Mouse (Mus musculus): ENCODE data around the gene Bpifa3.
"Not testable (repeated sequence)": the region's sequence is repeated elsewhere in the genome, so short reads cannot be mapped to it uniquely, and the experiment has no call there.

The Bpifa3 gene

DNA sequence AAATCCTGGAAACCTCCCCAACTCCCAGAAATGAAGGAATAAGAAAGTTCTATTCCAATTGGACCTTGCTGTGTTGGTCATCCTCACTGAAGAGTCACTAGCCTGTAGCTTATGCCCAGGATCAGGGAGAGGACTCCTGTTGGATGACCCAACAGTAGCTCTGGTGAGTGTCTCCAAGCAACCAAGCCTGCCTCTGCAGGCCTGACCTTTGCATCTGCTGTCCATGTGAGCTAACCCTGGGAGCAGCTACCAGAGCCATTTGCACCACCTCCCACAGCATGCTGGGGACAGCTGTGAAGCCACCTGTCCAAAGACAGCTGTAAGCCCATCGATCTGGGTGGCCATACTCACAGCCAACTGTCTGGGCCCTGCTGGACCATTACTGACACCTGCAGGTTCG is at the start of gene Bpifa3:
Gene Bpifa3, plus strand, starts transcription at position 217 of the 400 bp plus-strand sequence.
- no peak for DNase-seq

DNA sequence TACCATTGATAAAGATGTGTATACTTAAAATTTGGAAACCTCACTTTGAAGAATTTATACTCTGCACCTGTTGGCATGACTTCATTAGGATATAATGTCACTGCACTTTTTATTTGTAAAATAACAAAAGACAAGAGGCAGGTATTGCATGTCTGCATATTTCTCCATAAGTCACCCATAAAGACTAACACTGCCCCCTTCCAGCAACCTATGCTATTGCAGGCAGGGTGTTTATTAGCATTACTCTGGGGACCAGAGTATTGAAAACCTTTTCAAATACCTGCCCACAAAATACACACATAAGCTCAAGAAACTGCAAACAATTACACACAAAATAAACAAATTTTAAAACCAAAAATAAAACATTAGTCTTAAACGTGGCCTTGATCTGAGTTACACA is 32.4 kb upstream of the Bpifa3 start:
- no peak for DNase-seq

DNA sequence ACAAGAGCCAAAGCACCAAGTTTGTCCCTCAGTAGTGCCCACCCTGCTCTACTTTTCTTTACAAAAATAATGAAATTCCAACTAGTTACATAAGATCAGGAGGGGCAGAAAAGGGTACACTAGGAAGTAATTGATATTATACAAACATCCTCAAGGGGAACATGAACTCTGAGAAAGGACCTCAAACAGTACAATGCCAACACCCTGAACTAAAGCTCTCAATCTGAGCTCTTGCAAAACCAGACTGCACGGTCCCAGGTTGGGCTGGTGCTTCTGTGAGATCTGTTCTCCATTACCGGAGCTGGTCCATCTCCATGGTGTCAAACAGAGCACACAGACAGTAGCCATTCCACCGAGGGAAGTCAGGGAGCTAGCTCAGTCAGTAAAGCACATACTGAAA is 12.8 kb upstream of the Bpifa3 start:
- no peak for DNase-seq

DNA sequence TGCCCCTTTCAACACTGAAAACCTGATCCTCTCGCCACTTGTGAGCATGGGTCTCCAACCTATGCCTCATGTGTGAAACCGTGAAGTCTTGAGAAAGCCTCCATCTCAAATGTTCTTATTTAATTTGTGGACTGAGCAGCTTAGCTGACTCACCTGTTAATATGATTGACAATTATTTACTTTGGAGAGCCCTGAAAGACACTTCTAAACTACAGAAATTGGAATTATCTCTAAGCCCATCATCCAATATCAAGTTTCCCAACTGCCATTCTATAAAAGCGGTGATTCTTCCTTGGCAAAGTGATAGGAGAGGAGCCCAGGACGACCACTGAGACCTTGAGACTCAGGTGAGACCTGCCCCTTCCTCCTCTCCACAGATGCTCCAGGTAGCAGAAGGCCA is 12.4 kb downstream of the Bpifa3 start, which contains the start of gene Bpifa1:
Gene Bpifa1, plus strand, starts transcription at position 301 of the 400 bp plus-strand sequence.
- DNase-seq, result no peak

DNA sequence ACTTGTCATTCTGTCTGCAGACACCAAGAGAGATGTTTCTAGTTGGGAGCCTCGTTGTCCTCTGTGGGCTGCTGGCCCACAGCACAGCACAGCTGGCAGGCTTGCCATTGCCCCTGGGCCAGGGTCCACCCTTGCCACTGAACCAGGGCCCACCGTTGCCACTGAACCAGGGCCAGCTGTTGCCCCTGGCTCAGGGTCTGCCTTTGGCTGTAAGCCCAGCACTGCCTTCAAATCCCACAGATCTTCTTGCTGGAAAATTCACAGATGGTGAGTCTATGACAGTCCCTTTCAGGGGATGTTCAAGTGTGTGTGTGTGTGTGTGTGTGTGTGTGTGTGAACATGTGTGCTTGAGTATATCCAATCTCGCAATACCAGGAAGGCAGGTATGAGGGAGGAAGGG is 13.6 kb downstream of the Bpifa3 start:
- DNase-seq, result no peak

DNA sequence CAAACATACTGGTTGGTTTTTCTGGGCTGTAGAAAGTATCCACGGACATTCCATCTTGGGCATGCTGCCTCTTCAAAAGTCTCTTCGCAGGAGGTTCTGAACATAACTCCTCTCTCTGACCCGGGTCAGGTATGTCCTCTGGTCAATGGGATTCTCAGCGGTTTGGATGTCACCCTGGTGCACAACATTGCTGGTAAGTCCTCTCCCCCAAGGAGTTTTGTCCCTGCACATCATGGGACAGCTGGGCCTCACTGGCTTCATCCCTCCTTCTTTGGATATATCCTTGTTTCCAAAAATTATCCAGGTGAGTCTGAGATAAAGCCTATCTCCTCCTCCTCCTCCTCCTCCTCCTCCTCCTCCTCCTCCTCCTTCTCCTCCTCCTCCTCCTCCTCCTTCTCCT is 17.4 kb downstream of the Bpifa3 start:
- DNase-seq, result no peak

DNA sequence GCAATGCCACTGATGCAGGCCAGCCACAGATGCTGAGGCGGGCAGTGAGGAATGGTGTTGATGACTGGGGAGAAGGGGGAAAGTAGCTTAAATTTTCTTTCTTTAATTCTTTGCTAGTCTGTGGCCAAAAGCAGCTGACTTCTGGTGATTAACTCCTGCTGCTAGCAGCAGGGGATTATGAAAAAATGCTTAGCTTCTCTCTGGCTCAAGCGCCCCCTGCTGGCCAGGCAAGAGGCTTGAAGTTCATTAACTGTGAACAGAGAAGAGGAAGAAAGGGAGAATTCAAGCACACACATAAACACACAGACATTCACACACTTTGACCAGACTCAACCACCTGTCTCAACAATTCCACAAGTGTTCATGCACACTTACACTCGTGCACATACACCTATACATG is 28.3 kb downstream of the Bpifa3 start:
- DNase-seq, result no peak

DNA sequence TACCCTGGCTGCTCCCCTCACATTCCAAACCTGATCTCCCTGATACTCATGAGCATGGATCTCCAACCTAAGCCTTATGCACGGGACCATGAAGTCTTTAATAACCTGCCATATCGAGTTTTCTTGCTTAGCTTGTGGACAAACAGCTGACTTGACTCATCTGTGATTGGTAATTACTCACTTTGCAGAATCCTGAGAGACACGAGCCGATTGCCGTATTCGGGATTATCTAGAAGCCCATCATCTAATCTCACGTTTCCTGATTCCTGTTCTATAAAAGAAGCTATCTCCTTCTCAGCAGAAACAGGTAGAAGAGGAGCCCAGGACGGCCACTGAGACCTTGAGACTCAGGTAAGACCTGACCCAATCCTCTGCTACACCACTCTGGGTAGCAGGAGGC is 32.2 kb downstream of the Bpifa3 start, which contains the start of gene Bpifa5:
Gene Bpifa5, plus strand, starts transcription at position 301 of the 400 bp plus-strand sequence.
- no peak for DNase-seq

DNA sequence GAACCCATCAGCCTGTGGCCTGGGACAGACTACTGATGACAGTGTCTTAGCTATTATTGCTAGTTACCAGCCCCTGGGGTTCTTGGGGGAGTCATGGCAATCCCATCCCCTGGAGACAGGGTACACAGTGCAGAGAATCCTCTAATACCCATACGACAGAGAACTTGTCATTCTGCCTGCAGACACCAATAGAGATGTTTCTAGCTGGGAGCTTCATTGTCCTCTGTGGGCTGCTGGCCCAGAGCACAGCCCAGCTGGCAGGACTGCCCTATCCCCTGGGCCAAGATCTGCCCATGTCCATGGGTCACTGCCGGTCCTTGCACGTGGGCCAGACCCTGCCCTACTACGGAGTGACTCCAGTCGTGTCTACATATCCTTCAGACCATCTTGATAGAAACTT is 33.2 kb downstream of the Bpifa3 start:
- DNase-seq, result peak; percentile 4

DNA sequence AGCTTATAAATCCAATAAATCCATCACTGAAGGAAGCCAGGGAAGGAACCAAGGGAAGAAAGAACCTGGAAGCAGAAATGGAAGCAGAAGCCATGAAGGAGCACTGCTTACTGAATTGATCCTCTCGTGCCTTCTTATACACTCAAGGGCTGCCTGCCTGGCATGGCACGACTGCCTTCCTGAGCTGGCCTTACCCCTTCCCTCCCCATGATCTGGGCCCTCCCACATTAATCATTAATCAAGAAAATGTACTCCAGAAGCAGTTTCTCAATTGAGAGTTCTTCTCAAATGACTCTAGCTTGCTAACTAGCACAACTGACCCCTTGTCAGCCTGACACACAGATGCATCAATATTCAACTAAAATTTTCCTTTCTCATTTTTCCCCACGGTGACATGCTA is 39.0 kb downstream of the Bpifa3 start:
- no peak for DNase-seq

DNA sequence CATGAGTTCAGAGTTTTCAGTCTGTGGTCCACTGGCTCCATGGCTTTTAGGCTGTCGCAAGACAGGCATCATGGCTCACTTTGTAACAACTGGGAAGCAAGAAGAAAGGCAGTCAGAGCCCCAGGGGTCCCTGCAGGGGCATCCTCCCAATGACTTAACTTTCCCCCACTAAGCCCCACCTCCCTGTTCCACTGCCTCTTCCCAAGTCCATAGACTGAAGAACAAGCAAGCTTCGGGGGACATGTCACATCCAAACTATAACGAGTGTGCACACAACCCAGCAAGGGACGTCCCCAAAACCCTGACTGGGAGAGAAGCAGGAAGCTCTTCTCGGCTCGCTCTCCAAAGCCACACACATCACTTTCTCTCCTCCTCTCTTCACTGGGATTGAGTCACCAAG is 41.5 kb downstream of the Bpifa3 start:
- no peak for DNase-seq

DNA sequence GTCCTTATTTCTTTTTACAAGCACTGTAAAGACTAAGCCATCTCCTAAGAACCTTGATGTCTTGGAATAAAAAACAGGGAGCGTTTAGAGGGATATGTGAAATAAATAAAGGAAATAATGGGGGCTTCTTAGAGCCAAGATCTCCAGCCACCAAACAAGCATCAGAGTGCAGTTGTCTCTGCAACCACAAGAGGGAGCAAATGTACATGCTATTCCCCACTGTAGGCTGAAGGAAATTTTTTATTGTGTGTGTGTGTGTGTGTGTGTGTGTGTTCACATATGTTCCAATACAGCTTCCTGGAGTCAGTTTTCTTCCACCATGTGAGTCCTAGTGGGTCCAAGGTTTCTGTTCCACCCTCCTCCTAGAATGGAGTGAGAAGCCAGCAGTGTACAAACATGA is 43.2 kb downstream of the Bpifa3 start:
- no peak for DNase-seq

DNA sequence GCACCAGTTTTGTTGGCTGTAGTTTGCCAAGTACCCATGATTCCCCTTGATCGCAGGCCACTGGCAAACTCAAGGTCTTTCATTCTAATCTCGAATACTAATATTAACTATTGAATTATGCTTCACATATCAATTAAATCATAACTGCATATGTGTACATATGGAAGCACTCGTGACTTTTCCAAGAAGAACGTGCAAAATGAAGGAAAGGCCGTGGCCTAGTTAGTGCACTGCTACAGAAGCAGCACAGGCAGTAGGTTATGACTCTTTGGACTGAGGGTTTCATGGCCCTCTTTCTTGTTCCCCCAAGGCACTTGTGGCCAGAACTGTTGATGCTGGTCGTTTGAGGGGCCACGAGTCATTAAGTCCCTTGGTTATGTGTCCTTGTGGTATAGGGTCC is 51.8 kb downstream of the Bpifa3 start:
- not testable (repeated sequence) for DNase-seq

DNA sequence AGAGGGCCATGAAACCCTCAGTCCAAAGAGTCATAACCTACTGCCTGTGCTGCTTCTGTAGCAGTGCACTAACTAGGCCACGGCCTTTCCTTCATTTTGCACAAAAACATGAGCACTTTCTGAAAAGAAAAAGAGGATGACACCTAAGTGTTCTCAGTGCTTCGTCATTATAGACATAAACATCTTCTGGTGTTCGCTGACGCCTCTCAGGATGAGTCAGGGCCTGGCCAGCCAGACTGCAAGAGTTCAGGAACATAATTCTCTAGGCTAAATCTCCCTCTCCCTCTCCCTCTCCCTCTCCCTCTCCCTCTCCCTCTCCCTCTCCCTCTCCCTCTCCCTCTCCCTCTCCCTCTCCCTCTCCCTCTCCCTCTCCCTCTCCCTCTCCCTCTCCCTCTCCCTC is 52.9 kb downstream of the Bpifa3 start:
- DNase-seq, result not testable (repeated sequence)

DNA sequence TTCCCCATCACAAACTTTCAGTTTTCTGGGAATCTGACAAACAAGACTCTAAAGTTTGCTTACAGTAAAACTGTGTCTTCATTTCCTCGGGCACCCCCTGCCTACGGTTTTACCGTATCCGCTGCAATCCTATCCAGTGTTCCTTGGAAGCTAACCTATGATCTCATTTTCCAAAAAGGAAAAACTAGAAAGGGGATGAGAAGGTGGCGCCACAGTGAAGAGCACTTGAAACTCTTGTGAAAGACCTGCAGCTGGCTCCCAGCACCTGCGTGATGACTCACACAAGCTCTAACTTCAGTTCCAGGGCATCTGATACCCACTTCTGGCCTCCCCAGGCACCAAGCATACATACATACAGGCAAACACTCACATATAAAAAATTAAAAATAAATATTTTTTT is 55.2 kb downstream of the Bpifa3 start:
- no peak for DNase-seq

DNA sequence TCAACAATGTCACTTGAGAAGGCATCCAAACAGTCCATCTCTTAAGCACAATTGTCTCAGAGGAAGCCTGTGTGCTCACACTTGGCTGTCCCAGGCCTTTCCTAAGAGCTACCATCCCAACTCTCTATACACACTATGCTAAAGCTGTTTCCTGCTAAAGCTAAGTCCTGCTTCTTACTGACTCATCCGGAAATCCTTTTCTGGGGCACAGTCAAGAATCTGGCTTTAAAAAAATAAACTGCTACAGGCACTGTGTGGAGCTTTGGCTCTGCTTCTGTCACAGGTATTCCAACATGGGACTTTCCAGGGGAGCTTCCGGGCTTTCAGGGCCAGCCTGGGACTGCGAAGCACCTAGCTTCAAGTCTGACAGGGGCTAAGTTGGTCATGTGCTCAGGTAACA is 55.6 kb downstream of the Bpifa3 start:
- DNase-seq, result no peak

DNA sequence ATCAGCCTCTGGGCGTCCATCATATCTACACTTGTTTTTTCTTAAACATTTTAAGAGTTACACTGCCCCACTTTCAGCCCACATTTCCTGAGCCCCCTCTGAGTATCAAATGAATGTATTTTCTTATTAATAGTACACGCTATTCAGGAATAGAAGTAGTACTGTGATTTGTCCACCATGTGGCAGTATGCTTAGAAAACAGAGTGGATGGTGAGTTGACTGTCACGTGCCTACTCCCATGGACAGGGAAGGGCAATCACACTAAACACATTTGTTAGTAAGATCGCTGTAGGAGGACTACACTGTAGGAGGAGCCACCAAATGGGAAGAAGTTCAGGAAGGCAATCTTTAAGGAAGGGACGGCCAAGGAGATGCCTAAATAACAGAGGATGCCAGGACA is 57.3 kb downstream of the Bpifa3 start:
- no peak for DNase-seq
